Mouse (Mus musculus) liver, embryonic 14.5 days (tissue): ENCODE data around the gene E130311K13Rik.

Source experiments
- CTCF ChIP-seq: IDR thresholded peaks from 2 replicates; pipeline ENCODE4 v1.5.1; 2016; ENCODE audit warnings: antibody characterized with exemption, low read depth, control low read depth
- EP300 ChIP-seq: IDR thresholded peaks from 2 replicates; pipeline ENCODE4 v1.6.1; 2016; ENCODE audit warnings: antibody characterized with exemption, low read depth

- TF ChIP-seq CTCF = no peak
- no peak for TF ChIP-seq EP300
Observed at GRCm38 (mm10) chr3:63893677-63894076, 35.6 kb downstream of the E130311K13Rik start.
